Mouse (Mus musculus) ovary, postnatal 10 days (tissue): ENCODE results near the gene Mecom.

Experiments
- DNase-seq: peaks from one replicate; pipeline ENCODE4 v3.0.0; 2022; ENCODE audit warnings: low spot score

Gene Mecom

DNA sequence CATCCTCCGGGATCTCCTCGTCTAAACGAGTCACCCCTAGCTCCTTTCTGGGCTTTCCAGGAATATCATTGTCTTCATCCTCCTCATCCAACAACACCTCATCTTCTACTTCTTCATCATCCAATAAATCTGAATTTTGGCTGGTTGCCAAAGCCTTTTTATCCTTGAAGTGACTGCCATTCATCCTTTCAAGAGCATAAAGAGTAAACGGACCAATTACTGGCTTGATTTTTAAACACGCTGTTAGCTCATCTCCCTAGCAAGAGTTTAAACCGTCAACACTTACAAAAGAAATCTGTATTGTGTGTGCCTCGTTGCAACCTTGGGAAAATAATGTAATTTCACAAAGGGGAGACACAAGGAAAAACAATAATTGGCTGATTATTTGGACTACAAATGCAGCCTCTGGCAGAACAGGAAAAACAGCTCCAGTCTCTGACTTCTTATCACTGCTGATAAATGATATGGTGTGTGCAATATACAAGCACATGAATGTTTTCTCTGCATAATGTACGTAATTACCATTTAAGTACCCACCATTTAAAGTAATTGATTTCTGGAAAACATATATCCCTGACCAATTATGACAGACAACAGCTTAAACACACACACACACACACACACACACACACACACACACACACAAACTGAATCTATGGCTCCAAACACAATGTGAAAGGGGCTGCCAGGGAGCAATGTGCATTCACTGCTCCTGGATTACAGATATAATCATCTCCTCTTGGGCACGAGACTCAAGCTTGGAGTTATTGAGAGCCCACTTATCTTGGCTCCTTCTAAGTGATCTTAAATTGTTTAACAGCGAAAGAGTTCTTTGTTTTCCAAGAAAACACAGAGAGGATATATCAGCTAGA lies 590.2 kb downstream of the Mecom start:
- no peak for DNase-seq

DNA sequence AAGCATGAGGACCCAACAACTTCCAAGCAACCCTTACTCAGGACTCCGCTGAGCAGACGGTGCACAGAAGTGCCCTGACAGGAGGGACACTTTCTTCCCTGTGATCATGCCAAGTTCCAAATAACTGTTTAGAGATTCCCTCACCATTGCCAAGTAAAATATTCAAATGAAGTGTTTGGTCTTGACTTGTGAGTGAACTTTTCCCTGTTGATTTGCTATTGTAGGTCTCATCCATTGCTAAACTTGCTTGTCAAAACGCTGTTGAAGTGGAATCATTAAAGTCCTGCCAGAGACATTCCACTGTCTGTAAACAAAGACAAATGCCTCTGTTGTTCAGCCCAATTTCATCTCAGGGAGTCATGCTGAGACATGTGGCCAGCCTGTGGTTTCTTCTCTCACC lies 594.5 kb downstream of the Mecom start:
- no peak for DNase-seq

DNA sequence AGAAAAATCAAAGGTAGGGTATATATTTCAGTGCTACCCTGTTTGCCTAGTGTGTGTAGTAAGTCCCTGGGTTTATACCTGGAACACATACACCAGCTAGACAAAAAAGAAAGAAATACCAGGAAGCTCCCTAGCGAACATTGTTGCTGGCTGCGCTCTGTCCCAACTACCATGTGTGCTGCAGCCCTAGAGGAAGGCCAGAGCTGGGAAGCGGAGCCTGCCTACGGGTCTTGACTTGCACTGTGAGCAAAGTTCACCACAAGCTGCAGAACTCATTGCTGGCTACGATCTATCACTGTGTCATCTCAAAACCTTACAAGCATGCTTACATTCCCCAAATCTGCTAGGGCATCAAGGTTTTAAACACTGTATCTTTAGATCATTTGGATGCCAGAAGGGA lies 597.0 kb downstream of the Mecom start:
- no peak for DNase-seq

- DNase-seq, result no peak
Observed at GRCm38 (mm10) chr3:29903596-29904308, 644.1 kb downstream of the Mecom start.
